Mouse (Mus musculus) skeletal muscle tissue, adult 2 months (tissue): ENCODE measurements around the gene Gpbar1.
"Not testable (repeated sequence)": the region's sequence is repeated elsewhere in the genome, so short reads cannot be mapped to it uniquely, and the experiment has no call there.

Experiments used
- DNase-seq: peaks from one replicate; pipeline ENCODE4 v3.0.0-alpha.2; 2012; ENCODE audit warnings: low read depth, low spot score

Gpbar1 gene

GRCm38 (mm10) chr1:74321396-74321795 lies 43.0 kb downstream of the Gpbar1 start:
- DNase-seq = no peak

GRCm38 (mm10) chr1:74326916-74327315 lies 48.6 kb downstream of the Gpbar1 start:
- DNase-seq = not testable (repeated sequence)
